7 mouse cellular contexts compared by ENCODE assay signal in genomic region chr11:97350035-97350434, GRCm38 (mm10). TPM values are rescaled to one million over a fixed set of nuclear protein-coding genes. Genes with fewer than 3 reads are reported as not detected.
A peak's percentile ranks its signal among the peaks of the same experiment; 100 is the strongest.
DNase-seq lines count a peak whose midpoint lies in the region; ATAC-seq and TF ChIP-seq lines count a peak whose summit lies in the region.

No protein-coding gene starts in this region.

- no peaks in the 10 kb centered on the region for H3K36me3 ChIP-seq in heart, embryonic 12.5 days
- no peaks in the 10 kb centered on the region for H3K36me3 ChIP-seq in kidney, embryonic 16.5 days (ENCODE audit: insufficient read depth, low read length)
- H3K36me3 ChIP-seq in limb, embryonic 14.5 days (ENCODE audit: control insufficient read depth, insufficient read depth, low read length) = no peaks in the 10 kb centered on the region

- H3K27me3 ChIP-seq in heart, embryonic 12.5 days (replicated peaks) = 0 out of 2 replicates have a peak, but pooled peaks cover 4% of the 10 kb centered on the region
- H3K27me3 ChIP-seq in kidney, embryonic 16.5 days (ENCODE audit: insufficient read depth, low read length) = no peaks in the 10 kb centered on the region
- H3K27me3 ChIP-seq in limb, embryonic 14.5 days (ENCODE audit: control insufficient read depth, insufficient read depth, low read length) = no peaks in the 10 kb centered on the region

- 10% methylated on average over 2 of the region's 2 CpGs for WGBS in heart, embryonic 12.5 days
- WGBS in kidney, embryonic 16.5 days = 12% methylated on average over 2 of the region's 2 CpGs
- WGBS in limb, embryonic 14.5 days = 20% methylated on average over 2 of the region's 2 CpGs

- H3K4me1 ChIP-seq in heart, embryonic 12.5 days (replicated peaks) = peaks cover 38% of the 10 kb centered on the region
- peaks cover 16% of the 10 kb centered on the region for H3K4me1 ChIP-seq in kidney, embryonic 16.5 days (ENCODE audit: insufficient read depth, low read length)
- peaks cover 11% of the 10 kb centered on the region for H3K4me1 ChIP-seq in limb, embryonic 14.5 days (ENCODE audit: control insufficient read depth, insufficient read depth, low read length)

- no peak overlapping the region for H3K4me2 ChIP-seq in heart, embryonic 12.5 days
- H3K4me2 ChIP-seq in kidney, embryonic 16.5 days (replicated peaks; ENCODE audit: low read depth, low read length) = no peak overlapping the region
- H3K4me2 ChIP-seq in limb, embryonic 14.5 days (replicated peaks; ENCODE audit: low read depth, low read length, severe bottlenecking) = no peak overlapping the region

- H3K9me3 ChIP-seq in heart, embryonic 12.5 days (replicated peaks) = no peaks in the 10 kb centered on the region
- H3K9me3 ChIP-seq in kidney, embryonic 16.5 days (ENCODE audit: low read length) = no peaks in the 10 kb centered on the region
- H3K9me3 ChIP-seq in limb, embryonic 14.5 days (ENCODE audit: control insufficient read depth, low read length) = no peaks in the 10 kb centered on the region

- peak; percentile 78 for ATAC-seq in heart, embryonic 12.5 days (ENCODE audit: insufficient number of reproducible peaks, low FRiP score)
- peak; percentile 93 for ATAC-seq in kidney, embryonic 16.5 days (ENCODE audit: low FRiP score, low TSS enrichment)
- peak; percentile 55; the same call in 1 of the 2 replicates for ATAC-seq in limb, embryonic 14.5 days (ENCODE audit: low FRiP score, low read depth)

- TF ChIP-seq POLR2A in limb, embryonic 14.5 days (IDR thresholded peaks at IDR 0.05; ENCODE audit: borderline replicate concordance, extremely low read depth, insufficient read depth, insufficient read length) = no peak

- peak; percentile 57 for DNase-seq in adrenal gland, adult 8-10 months
- peak; percentile 73 to 77 for DNase-seq in cerebellum, postnatal 36 days
- peak; percentile 86 for DNase-seq in limb, embryonic 14.5 days (ENCODE audit: low spot score)
- DNase-seq in neural tube, embryonic 10.5 days (ENCODE audit: extremely low spot score, low spot score) = peak; percentile 52
- peak; percentile 22 for DNase-seq in yolk sac, embryonic 10.5 days (ENCODE audit: low spot score)

- H3K4me3 ChIP-seq in heart, embryonic 12.5 days = no peak overlapping the region
- H3K4me3 ChIP-seq in kidney, embryonic 16.5 days (ENCODE audit: low read length) = no peak overlapping the region
- H3K4me3 ChIP-seq in limb, embryonic 14.5 days (replicated peaks; ENCODE audit: low read length) = no peak overlapping the region

- peak overlapping the region; percentile 73 for H3K27ac ChIP-seq in heart, embryonic 12.5 days (ENCODE audit: poor library complexity, severe bottlenecking)
- peak overlapping the region; percentile 86 for H3K27ac ChIP-seq in kidney, embryonic 16.5 days (ENCODE audit: low read length)
- H3K27ac ChIP-seq in limb, embryonic 14.5 days (replicated peaks; ENCODE audit: low read depth, low read length) = no peak overlapping the region

- peak overlapping the region; percentile 43; the same call in 1 of the 2 replicates for H3K9ac ChIP-seq in heart, embryonic 12.5 days
- H3K9ac ChIP-seq in kidney, embryonic 16.5 days (replicated peaks; ENCODE audit: low read length) = no peak overlapping the region
- H3K9ac ChIP-seq in limb, embryonic 14.5 days (ENCODE audit: low read depth, low read length, severe bottlenecking) = no peak overlapping the region

RNA-seq across cellular contexts. Expression of gene Gpr179, which starts 1.8 kb away (rescaled TPM):
- total RNA-seq in adrenal gland, adult 8-10 months (2022) = 1 to 10 TPM in 3 of 4 experiments, under 1 TPM in 1; 0.96 to 6.4 (median 4.0) TPM
- polyA plus RNA-seq in heart, embryonic 12.5 days (2016; fragmentation: Nextera tagmentation; extraction: Ambion mirVana) = 0.06 and 0.08 TPM in 2 replicates
- polyA plus RNA-seq in kidney, embryonic 16.5 days (2015; fragmentation: Nextera tagmentation; extraction: Ambion mirVana) = 0.21 and 0.24 TPM in 2 replicates
- 0.08 and 0.09 TPM in 2 replicates for polyA plus RNA-seq in limb, embryonic 14.5 days (2012; rRNA removed)
- polyA plus RNA-seq in limb, embryonic 14.5 days (2014; fragmentation: Nextera tagmentation; extraction: Ambion mirVana) = 0.07 TPM in 2 replicates

RNA-seq across cellular contexts. Expression of gene Socs7, which starts 12.3 kb away (rescaled TPM):
- 10 to 100 TPM; 22.2 to 28.3 (median 24.9) TPM for total RNA-seq in adrenal gland, adult 8-10 months (2022)
- polyA plus RNA-seq in heart, embryonic 12.5 days (2016; fragmentation: Nextera tagmentation; extraction: Ambion mirVana) = 5.4 and 6.0 TPM in 2 replicates
- polyA plus RNA-seq in kidney, embryonic 16.5 days (2015; fragmentation: Nextera tagmentation; extraction: Ambion mirVana) = 3.4 and 3.5 TPM in 2 replicates
- 13.7 and 14.1 TPM in 2 replicates for polyA plus RNA-seq in limb, embryonic 14.5 days (2012; rRNA removed)
- polyA plus RNA-seq in limb, embryonic 14.5 days (2014; fragmentation: Nextera tagmentation; extraction: Ambion mirVana) = 2.6 and 3.0 TPM in 2 replicates

RNA-seq across cellular contexts. Expression of gene Mrpl45, which starts 34.5 kb away (rescaled TPM):
- total RNA-seq in adrenal gland, adult 8-10 months (2022) = 10 to 100 TPM; 31.1 to 42.8 (median 35.9) TPM
- polyA plus RNA-seq in heart, embryonic 12.5 days (2016; fragmentation: Nextera tagmentation; extraction: Ambion mirVana) = 62.7 and 63.4 TPM in 2 replicates
- polyA plus RNA-seq in kidney, embryonic 16.5 days (2015; fragmentation: Nextera tagmentation; extraction: Ambion mirVana) = 56.5 and 59.8 TPM in 2 replicates
- polyA plus RNA-seq in limb, embryonic 14.5 days (2012; rRNA removed) = 20.3 and 22.7 TPM in 2 replicates
- 42.4 and 42.8 TPM in 2 replicates for polyA plus RNA-seq in limb, embryonic 14.5 days (2014; fragmentation: Nextera tagmentation; extraction: Ambion mirVana)

Comparison
In these comparisons a context has a peak if more than half of its experiments do, and no peak if none do; other contexts are left out.
1. DNase-seq: peak in every context shown above with its lines; median percentile 86 in limb, embryonic 14.5 days; 75 in cerebellum, postnatal 36 days; 57 in adrenal gland, adult 8-10 months; 52 in neural tube, embryonic 10.5 days; 22 in yolk sac, embryonic 10.5 days.